Mouse (Mus musculus): ENCODE results near the gene Nek7. TPM values are rescaled to one million over a fixed set of nuclear protein-coding genes. Genes with fewer than 3 reads are reported as not detected.

Gene Nek7
- total RNA-seq (2021): 10 to 100 TPM; 10.2 to 11.5 TPM

- intact Hi-C loops (cut with DNase I): loop anchor here (5.0 to 10.0 kb wide), 3 partner anchors 115 to 293 kb away; no protein-coding TSS in a partner anchor
- peak; percentile 28 for DNase-seq
Observed at GRCm38 (mm10) chr1:138619996-138620461, at the start of gene Nek7. TSS of gene Nek7 (minus strand) at chr1:138620141.

- intact Hi-C loops (cut with DNase I): no loop called here
- DNase-seq: no peak
Observed at GRCm38 (mm10) chr1:138662342-138662741, 42.4 kb upstream of the Nek7 start.

- DNase-seq: no peak
- intact Hi-C loops (cut with DNase I): no loop called here
Observed at GRCm38 (mm10) chr1:138654212-138654611, 34.3 kb upstream of the Nek7 start.

GRCm38 (mm10) chr1:138644991-138645390 lies 25.1 kb upstream of the Nek7 start:
- intact Hi-C loops (cut with DNase I): no loop called here
- peak; percentile 72 for DNase-seq

GRCm38 (mm10) chr1:138643306-138643830 lies 23.4 kb upstream of the Nek7 start:
- intact Hi-C loops (cut with DNase I): no loop called here
- DNase-seq: no peak

- DNase-seq: no peak
- intact Hi-C loops (cut with DNase I): no loop called here
Observed at GRCm38 (mm10) chr1:138640934-138641461, 21.1 kb upstream of the Nek7 start.

- peak; percentile 29 for DNase-seq
- intact Hi-C loops (cut with DNase I): no loop called here
Observed at GRCm38 (mm10) chr1:138637850-138638249, 17.9 kb upstream of the Nek7 start.

GRCm38 (mm10) chr1:138634561-138634960 lies 14.6 kb upstream of the Nek7 start:
- intact Hi-C loops (cut with DNase I): no loop called here
- no peak for DNase-seq

- no peak for DNase-seq
- intact Hi-C loops (cut with DNase I): no loop called here
Observed at GRCm38 (mm10) chr1:138628919-138629318, 9.0 kb upstream of the Nek7 start.

- intact Hi-C loops (cut with DNase I): no loop called here
- no peak for DNase-seq
Observed at GRCm38 (mm10) chr1:138628486-138628885, 8.5 kb upstream of the Nek7 start.

GRCm38 (mm10) chr1:138627804-138628203 lies 7.9 kb upstream of the Nek7 start:
- intact Hi-C loops (cut with DNase I): no loop called here
- no peak for DNase-seq

- DNase-seq: no peak
- intact Hi-C loops (cut with DNase I): no loop called here
Observed at GRCm38 (mm10) chr1:138626288-138626687, 6.3 kb upstream of the Nek7 start.

- no peak for DNase-seq
- intact Hi-C loops (cut with DNase I): no loop called here
Observed at GRCm38 (mm10) chr1:138623870-138624269, 3.9 kb upstream of the Nek7 start.

GRCm38 (mm10) chr1:138622831-138623230 lies 2.9 kb upstream of the Nek7 start:
- no peak for DNase-seq
- intact Hi-C loops (cut with DNase I): no loop called here

GRCm38 (mm10) chr1:138622431-138622830 lies 2.5 kb upstream of the Nek7 start:
- no peak for DNase-seq
- intact Hi-C loops (cut with DNase I): no loop called here

- intact Hi-C loops (cut with DNase I): loop anchor here (5.0 to 10.0 kb wide), 3 partner anchors 115 to 292 kb away; no protein-coding TSS in a partner anchor
- DNase-seq: peak; percentile 97
Observed at GRCm38 (mm10) chr1:138619114-138619971, 598 bp downstream of the Nek7 start.

GRCm38 (mm10) chr1:138618012-138618354 lies 2.0 kb downstream of the Nek7 start:
- intact Hi-C loops (cut with DNase I): loop anchor here (5.0 to 10.0 kb wide), 3 partner anchors 113 to 291 kb away; no protein-coding TSS in a partner anchor
- peak; percentile 90 for DNase-seq

- intact Hi-C loops (cut with DNase I): loop anchor here (5.0 to 10.0 kb wide), 3 partner anchors 113 to 290 kb away; no protein-coding TSS in a partner anchor
- DNase-seq: peak; percentile 5
Observed at GRCm38 (mm10) chr1:138617279-138618011, 2.5 kb downstream of the Nek7 start.

GRCm38 (mm10) chr1:138615388-138615787 lies 4.6 kb downstream of the Nek7 start:
- intact Hi-C loops (cut with DNase I): loop anchor here (5.0 to 10.0 kb wide), 3 partner anchors 111 to 288 kb away; no protein-coding TSS in a partner anchor
- DNase-seq: no peak

- DNase-seq: no peak
- intact Hi-C loops (cut with DNase I): loop anchor here (5.0 to 10.0 kb wide), 3 partner anchors 110 to 287 kb away; no protein-coding TSS in a partner anchor
Observed at GRCm38 (mm10) chr1:138614552-138615287, 5.2 kb downstream of the Nek7 start.
